ENCODE assay signal across 20 mouse cellular contexts in the genomic region with DNA sequence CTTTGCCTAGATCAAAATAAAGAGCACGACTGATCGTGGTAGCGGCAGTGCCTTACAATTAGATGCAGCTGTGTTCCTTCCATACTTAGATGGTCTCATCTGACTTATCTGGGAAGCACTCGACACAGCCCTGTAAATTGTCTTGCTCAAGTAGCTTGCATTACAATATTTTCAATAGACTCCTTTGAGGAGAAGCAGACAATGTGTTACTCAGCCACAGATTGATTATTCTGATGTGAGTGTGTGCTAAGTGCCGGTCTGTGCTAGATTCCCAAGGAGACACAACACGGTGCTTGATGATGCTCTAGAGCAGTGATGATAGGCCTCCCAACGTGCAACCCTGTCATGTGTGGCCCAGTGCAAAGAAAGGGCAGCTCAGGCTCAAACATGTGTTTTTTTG.
DNase-seq lines count a peak whose midpoint lies in the region; ATAC-seq and TF ChIP-seq lines count a peak whose summit lies in the region.
"Had no signal": no experiment of that assay in that cellular context is flagged by ENCODE, and none has a peak within 500 bp of the region (broad histone marks: within the 10 kb centered on the region; RNA-seq: fewer than 3 reads in every experiment).

No protein-coding gene starts in this region.

- peaks cover 97% of the 10 kb centered on the region for H3K36me3 ChIP-seq in megakaryocyte, embryonic 14.5 days (replicated peaks; ENCODE audit: low read length)
- H3K36me3 ChIP-seq in forebrain, postnatal 0 days (ENCODE audit: insufficient read depth), result peaks cover 20% of the 10 kb centered on the region

- no peak overlapping the region for H3K27ac ChIP-seq in forebrain, postnatal 0 days (ENCODE audit: low read depth, low read length)
- H3K27ac ChIP-seq: embryonic facial prominence, embryonic 13.5 days; gastrocnemius, adult 2 months; heart, embryonic 13.5 days; hindbrain, embryonic 15.5 days had no signal

- peaks cover 96% of the 10 kb centered on the region for H3K4me1 ChIP-seq in megakaryocyte, embryonic 14.5 days
- H3K4me1 ChIP-seq in forebrain, postnatal 0 days (ENCODE audit: insufficient read depth), result 0 out of 2 replicates have a peak, but pooled peaks cover 2% of the 10 kb centered on the region

- no peak for TF ChIP-seq CTCF in forebrain, postnatal 0 days (IDR thresholded peaks at IDR 0.05; ENCODE audit: low read depth)

- H3K9me3 ChIP-seq in megakaryocyte, embryonic 14.5 days, result no peaks in the 10 kb centered on the region
- H3K9me3 ChIP-seq in forebrain, postnatal 0 days (ENCODE audit: low read length), result no peaks in the 10 kb centered on the region
- H3K9me3 ChIP-seq: embryonic facial prominence, embryonic 13.5 days; heart, embryonic 13.5 days; hindbrain, embryonic 15.5 days had no signal

- peak overlapping the region; percentile 62 for H3K4me3 ChIP-seq in megakaryocyte, embryonic 14.5 days (replicated peaks)
- no peak overlapping the region for H3K4me3 ChIP-seq in forebrain, postnatal 0 days (ENCODE audit: low read depth, low read length)
- H3K4me3 ChIP-seq: embryonic facial prominence, embryonic 13.5 days; gastrocnemius, adult 2 months; heart, embryonic 13.5 days; hindbrain, embryonic 15.5 days had no signal

- DNase-seq in frontal cortex, postnatal 14 days (ENCODE audit: low spot score in 2 of 2), result no peak
- no peak for DNase-seq in forebrain, postnatal 0 days
- no peak for DNase-seq in heart, adult 11 months
- no peak for DNase-seq in right cerebral cortex, postnatal 36 days (ENCODE audit: low spot score in 2 of 2)
- DNase-seq: adrenal gland, adult 8-10 months; adrenal gland, postnatal 36 days; cerebellum, adult 11-12 months; cerebellum, adult 9-10 months; cerebellum, postnatal 36 days; gastrocnemius, adult 2 months; gastrocnemius, postnatal 25 days; heart, postnatal 36 days had no signal

- no peak overlapping the region for H3K9ac ChIP-seq in forebrain, postnatal 0 days
- H3K9ac ChIP-seq: embryonic facial prominence, embryonic 13.5 days; heart, embryonic 13.5 days; hindbrain, embryonic 15.5 days had no signal

- H3K4me2 ChIP-seq in forebrain, postnatal 0 days (ENCODE audit: low read depth), result no peak overlapping the region
- H3K4me2 ChIP-seq: embryonic facial prominence, embryonic 13.5 days; heart, embryonic 13.5 days; hindbrain, embryonic 15.5 days had no signal

- WGBS in forebrain, postnatal 0 days, result 54% methylated on average over 7 of the region's 7 CpGs

- 0 out of 2 replicates have a peak, but pooled peaks have one; percentile 21 for ATAC-seq in frontal cortex, adult (ENCODE audit: low TSS enrichment)
- no peak for ATAC-seq in megakaryocyte, adult 5-6 weeks (ENCODE audit: poor library complexity, severe bottlenecking)
- peak; percentile 44; the same call in 1 of the 2 replicates for ATAC-seq in forebrain, postnatal 0 days
- ATAC-seq: inflammation-experienced regulatory T-cells, adult 6 months; intestine, postnatal 0 days had no signal

- H3K27me3 ChIP-seq in megakaryocyte, embryonic 14.5 days (replicated peaks), result no peaks in the 10 kb centered on the region
- H3K27me3 ChIP-seq in forebrain, postnatal 0 days (ENCODE audit: insufficient read depth, low read length), result no peaks in the 10 kb centered on the region
- H3K27me3 ChIP-seq: embryonic facial prominence, embryonic 13.5 days; heart, embryonic 13.5 days; hindbrain, embryonic 15.5 days had no signal
